Mouse (Mus musculus): ENCODE data around the gene Cym. TPM values are rescaled to one million over a fixed set of nuclear protein-coding genes. Genes with fewer than 3 reads are reported as not detected.

Gene Cym
- polyA plus RNA-seq, 1 experiment from 2014 or later = not detected

DNA sequence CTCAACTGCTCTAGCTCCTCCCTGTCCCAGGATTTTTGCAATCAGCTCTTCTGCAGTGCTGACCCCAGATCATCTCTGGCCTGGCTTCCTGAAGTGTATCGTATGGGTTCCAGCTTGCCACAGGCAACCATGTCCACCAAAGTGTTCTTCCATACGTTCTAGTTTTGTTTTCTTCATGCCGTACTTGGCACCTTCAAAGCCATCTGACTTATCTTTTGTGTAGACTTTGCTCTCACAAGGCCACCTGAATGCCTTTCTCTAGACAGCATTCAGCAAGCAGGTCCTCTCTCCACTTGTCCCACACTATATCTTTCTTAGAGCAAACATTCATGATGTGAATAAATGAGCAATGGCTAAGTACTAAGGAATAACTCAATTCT is 4.4 kb downstream of the Cym start:
- no peak overlapping the region for H3K27ac ChIP-seq (replicated peaks)
- DNase-seq (ENCODE audit: low spot score) = no peak
- no peak overlapping the region for H3K4me3 ChIP-seq
- peaks cover 19% of the 10 kb centered on the region for H3K4me1 ChIP-seq
- H3K9me3 ChIP-seq (replicated peaks) = no peaks in the 10 kb centered on the region
- no peaks in the 10 kb centered on the region for H3K27me3 ChIP-seq (ENCODE audit: low read depth, poor library complexity, severe bottlenecking)
- WGBS = 85% methylated on average over 3 of the region's 3 CpGs
- H3K36me3 ChIP-seq = no peaks in the 10 kb centered on the region

DNA sequence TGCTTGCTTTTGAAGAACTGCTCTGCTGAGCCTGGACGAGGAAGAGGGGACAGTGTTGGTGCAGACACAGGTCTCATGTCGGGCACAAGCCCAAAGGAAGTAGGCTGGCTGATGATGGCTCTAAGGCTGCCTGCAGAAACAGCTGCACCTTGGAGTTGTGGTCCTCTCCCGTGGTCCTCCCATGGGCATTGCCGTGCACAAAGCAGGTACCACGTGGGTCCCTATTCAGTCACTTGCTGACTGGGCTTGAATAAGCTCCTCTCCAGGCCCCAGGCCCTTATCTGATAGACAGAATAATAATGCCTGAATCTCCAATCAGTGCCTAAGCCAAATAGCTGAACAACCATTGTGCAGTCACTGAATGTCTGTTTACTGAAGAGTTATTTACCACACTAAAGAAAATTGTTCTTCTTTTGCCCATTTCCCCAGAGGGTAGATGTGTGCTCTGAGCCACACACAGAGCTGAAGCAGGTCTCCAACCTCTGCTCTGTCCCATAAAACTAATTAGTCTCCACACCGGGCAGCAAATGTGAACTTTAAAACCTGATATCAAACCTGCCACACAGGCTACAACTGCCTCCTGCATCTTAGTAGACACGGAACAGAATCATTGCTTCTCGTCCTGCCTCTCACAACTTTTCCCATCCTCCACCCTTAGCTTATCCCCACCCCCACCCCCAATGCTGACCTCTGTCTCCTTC is 5.0 kb downstream of the Cym start:
- 79% methylated on average over 8 of the region's 8 CpGs for WGBS
- Histone ChIP-seq H3K9me3 (replicated peaks) (no peaks in the 10 kb centered on the region), H3K27me3 (ENCODE audit: low read depth, poor library complexity, severe bottlenecking) (no peaks in the 10 kb centered on the region), H3K4me3 (no peak overlapping the region), H3K4me1 (peaks cover 19% of the 10 kb centered on the region), H3K27ac (replicated peaks) (no peak overlapping the region), H3K36me3 (no peaks in the 10 kb centered on the region)
- no peak for DNase-seq (ENCODE audit: low spot score)

GRCm38 (mm10) chr3:107214606-107215005 is 6.9 kb downstream of the Cym start:
- WGBS = 83% methylated on average over 5 of the region's 5 CpGs

DNA sequence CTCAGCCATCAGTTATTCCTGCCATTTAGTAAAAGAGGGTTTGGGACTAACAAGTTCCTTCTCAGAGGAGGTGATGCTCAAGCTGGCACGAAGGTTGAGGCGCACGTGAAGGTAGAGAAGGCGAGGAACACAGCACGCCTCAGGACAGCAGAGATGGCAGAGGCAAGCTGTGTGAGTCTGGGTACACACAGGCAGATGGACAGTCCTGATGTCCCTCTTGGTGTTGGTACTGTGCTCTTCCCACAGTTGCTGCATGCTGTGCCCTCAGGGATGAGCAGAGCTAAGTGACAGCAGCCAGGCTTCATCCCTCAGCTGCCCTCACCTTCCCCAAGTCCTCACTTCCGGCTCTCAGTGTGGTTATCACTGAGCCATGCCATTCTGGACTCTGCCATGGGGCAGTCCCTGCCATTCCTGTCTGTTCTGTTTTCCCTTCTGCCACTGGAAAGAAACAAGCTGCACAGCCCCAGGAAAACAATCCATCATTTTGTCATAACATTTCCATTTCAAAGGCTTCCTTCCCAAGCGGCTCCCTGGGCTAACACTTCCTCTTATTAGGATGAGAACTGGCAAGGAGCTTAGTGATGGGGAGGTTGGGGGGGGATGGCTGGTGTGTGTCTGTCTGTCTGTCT is 13.8 kb downstream of the Cym start:
- no peaks in the 10 kb centered on the region for H3K27me3 ChIP-seq (ENCODE audit: low read depth, poor library complexity, severe bottlenecking)
- no peak overlapping the region for H3K4me3 ChIP-seq
- H3K4me1 ChIP-seq = peaks cover 20% of the 10 kb centered on the region
- no peaks in the 10 kb centered on the region for H3K9me3 ChIP-seq (replicated peaks)
- DNase-seq (ENCODE audit: low spot score) = no peak
- H3K27ac ChIP-seq (replicated peaks) = 0 out of 2 replicates have a peak overlapping the region, but pooled peaks have one; percentile 33
- H3K36me3 ChIP-seq = no peaks in the 10 kb centered on the region
- 76% methylated on average over 7 of the region's 7 CpGs for WGBS

More at GRCm38 (mm10) chr3:107214606-107215005, 6.9 kb downstream of the Cym start:
- no peaks in the 10 kb centered on the region for H3K36me3 ChIP-seq
- peaks cover 8% of the 10 kb centered on the region; the same call in 1 of the 2 replicates for H3K4me1 ChIP-seq
- H3K27ac ChIP-seq (replicated peaks) = no peak overlapping the region
- H3K27me3 ChIP-seq (ENCODE audit: low read depth, poor library complexity, severe bottlenecking) = no peaks in the 10 kb centered on the region
- no peak overlapping the region for H3K4me3 ChIP-seq
- no peaks in the 10 kb centered on the region for H3K9me3 ChIP-seq (replicated peaks)
- DNase-seq (ENCODE audit: low spot score) = no peak

DNA sequence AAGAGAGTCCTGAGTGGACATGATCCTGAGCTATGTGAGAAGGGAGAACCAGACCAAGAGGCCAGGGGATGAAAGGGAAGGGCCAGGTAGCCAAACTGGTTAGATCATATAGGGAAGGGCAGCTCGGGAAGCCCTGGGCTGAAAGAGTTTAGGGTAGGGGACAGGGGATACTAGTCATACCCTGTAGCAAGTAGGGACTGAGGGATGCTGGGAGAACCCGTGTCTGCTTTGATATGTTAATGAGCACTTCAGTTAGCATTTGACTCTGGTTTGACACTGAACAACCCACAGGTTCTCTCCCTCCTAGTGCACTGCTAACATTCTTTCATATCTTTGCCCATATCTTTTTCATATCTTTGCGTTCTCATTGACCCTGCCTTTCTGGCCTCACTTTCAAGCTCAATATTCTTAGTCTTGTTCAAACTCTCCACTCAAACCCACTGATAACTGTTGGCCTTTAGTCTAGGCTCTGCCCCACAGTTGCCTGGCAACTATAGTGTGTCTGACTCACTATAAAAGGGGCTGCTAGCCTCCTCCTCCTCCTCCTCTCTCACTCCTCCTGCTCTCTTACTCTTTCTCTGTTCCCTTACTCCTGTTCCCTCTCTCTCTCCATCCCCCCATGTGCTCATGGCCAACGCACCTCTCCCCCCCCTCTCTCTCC is 14.9 kb downstream of the Cym start:
- Histone ChIP-seq H3K4me1 (peaks cover 24% of the 10 kb centered on the region), H3K27ac (replicated peaks) (no peak overlapping the region), H3K9me3 (replicated peaks) (no peaks in the 10 kb centered on the region), H3K36me3 (no peaks in the 10 kb centered on the region), H3K4me3 (no peak overlapping the region), H3K27me3 (ENCODE audit: low read depth, poor library complexity, severe bottlenecking) (no peaks in the 10 kb centered on the region)
- WGBS = 49% methylated on average over 4 of the region's 4 CpGs
- no peak for DNase-seq (ENCODE audit: low spot score)

- Histone ChIP-seq H3K27me3 (ENCODE audit: low read depth, poor library complexity, severe bottlenecking) (no peaks in the 10 kb centered on the region), H3K27ac (replicated peaks) (no peak overlapping the region), H3K9me3 (replicated peaks) (no peaks in the 10 kb centered on the region), H3K36me3 (no peaks in the 10 kb centered on the region), H3K4me3 (no peak overlapping the region), H3K4me1 (peaks cover 31% of the 10 kb centered on the region)
- WGBS = 15% methylated on average over 4 of the region's 4 CpGs
- peak; percentile 63 for DNase-seq (ENCODE audit: low spot score)
Measured at GRCm38 (mm10) chr3:107205994-107206393, 15.5 kb downstream of the Cym start.

DNA sequence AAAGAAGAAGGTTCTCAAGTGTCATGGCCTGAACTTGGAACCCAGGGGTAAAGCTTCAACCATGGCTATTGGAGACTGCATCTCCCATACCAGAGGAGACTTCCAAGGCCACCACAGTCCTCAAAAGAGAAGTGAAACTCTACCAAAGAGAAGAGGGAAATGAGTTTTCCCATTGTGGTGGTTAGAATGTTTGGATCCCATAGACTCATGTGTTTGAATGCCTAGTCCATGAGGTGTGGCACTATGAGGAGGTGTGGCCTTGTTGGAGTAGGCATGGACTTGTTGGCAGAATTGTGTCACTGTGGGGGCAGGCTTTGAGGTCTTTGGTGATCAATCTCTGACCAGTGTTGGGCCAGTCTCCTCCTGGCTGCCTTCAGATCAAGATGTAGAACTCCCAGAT is 16.4 kb downstream of the Cym start:
- H3K36me3 ChIP-seq = no peaks in the 10 kb centered on the region
- no peaks in the 10 kb centered on the region for H3K27me3 ChIP-seq (ENCODE audit: low read depth, poor library complexity, severe bottlenecking)
- peaks cover 31% of the 10 kb centered on the region for H3K4me1 ChIP-seq
- H3K4me3 ChIP-seq = no peak overlapping the region
- H3K9me3 ChIP-seq (replicated peaks) = no peaks in the 10 kb centered on the region
- H3K27ac ChIP-seq (replicated peaks) = no peak overlapping the region
- no peak for DNase-seq (ENCODE audit: low spot score)

DNA sequence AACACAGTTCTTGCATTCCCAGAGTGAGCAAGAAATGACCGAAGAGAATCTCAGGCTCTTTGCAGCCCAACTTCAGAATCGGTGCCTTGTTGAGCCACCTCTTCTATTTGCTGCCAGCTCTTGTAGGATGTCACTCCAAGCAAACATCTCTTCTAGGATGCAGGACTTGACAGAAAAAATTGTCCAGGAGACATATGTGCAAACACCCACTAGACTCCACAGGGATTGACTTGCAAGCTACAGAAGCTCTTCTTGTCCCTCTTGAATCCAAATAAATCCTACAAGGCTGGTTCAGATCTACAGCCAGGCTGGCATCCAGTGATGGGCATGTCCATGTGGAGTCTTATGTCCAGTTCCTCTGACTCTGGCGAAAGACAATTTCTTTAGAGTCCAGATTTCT is 17.1 kb downstream of the Cym start:
- WGBS = 85% methylated on average over 3 of the region's 3 CpGs
- Histone ChIP-seq H3K9me3 (replicated peaks) (no peaks in the 10 kb centered on the region), H3K4me3 (no peak overlapping the region), H3K4me1 (peaks cover 31% of the 10 kb centered on the region), H3K27me3 (ENCODE audit: low read depth, poor library complexity, severe bottlenecking) (no peaks in the 10 kb centered on the region), H3K27ac (replicated peaks) (no peak overlapping the region), H3K36me3 (no peaks in the 10 kb centered on the region)
- no peak for DNase-seq (ENCODE audit: low spot score)

GRCm38 (mm10) chr3:107201310-107202180 is 20.0 kb downstream of the Cym start:
- Histone ChIP-seq H3K36me3 (no peaks in the 10 kb centered on the region), H3K27ac (replicated peaks) (peak overlapping the region; percentile 56), H3K4me3 (no peak overlapping the region), H3K9me3 (replicated peaks) (no peaks in the 10 kb centered on the region), H3K4me1 (peaks cover 15% of the 10 kb centered on the region), H3K27me3 (ENCODE audit: low read depth, poor library complexity, severe bottlenecking) (no peaks in the 10 kb centered on the region)
- WGBS = 50% methylated on average over 9 of the region's 9 CpGs
- no peak for DNase-seq (ENCODE audit: low spot score)

DNA sequence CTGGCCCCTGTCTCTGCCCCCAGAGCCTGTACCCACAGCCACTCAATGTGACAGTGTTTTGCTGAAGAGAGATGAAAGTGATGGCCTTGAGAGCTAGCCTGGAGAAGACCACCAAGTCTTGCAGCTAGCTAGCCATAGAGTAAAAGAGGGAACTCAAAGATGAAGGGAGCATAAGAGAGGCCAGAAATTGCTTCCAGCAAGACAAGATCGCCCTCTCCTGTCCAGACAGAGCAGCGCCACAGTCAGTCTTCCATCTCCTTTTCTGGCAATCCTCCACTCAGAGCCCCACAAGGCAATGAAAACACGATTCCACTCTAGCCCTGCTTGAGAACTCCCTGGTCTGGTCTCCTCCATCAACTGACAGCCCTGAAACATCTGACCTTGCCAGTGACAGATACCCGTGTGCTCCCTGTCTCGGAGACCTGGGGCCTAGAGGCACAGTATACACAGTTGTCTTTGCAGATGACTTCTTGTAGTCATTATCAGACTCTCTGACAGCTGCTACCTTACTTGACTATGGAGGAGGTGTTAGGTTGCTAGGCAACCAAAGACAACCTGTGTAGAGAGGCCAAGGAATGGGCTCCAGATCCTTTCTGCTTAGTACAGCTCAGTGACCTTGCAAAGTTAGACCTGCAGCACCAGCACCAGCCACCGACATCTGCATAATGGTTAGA is 33.2 kb downstream of the Cym start:
- 47% methylated on average over 6 of the region's 6 CpGs for WGBS

GRCm38 (mm10) chr3:107187022-107187421 is 34.5 kb downstream of the Cym start:
- H3K4me1 ChIP-seq = no peaks in the 10 kb centered on the region
- H3K27ac ChIP-seq (replicated peaks) = no peak overlapping the region
- DNase-seq (ENCODE audit: low spot score) = no peak
- WGBS = 81% methylated on average over 4 of the region's 4 CpGs
- no peaks in the 10 kb centered on the region for H3K36me3 ChIP-seq
- no peak overlapping the region for H3K4me3 ChIP-seq
- no peaks in the 10 kb centered on the region for H3K27me3 ChIP-seq (ENCODE audit: low read depth, poor library complexity, severe bottlenecking)
- no peaks in the 10 kb centered on the region for H3K9me3 ChIP-seq (replicated peaks)

More for the DNA sequence above, 33.2 kb downstream of the Cym start:
- H3K9me3 ChIP-seq (replicated peaks) = no peaks in the 10 kb centered on the region
- H3K4me1 ChIP-seq = no peaks in the 10 kb centered on the region
- H3K36me3 ChIP-seq = no peaks in the 10 kb centered on the region
- H3K4me3 ChIP-seq = no peak overlapping the region
- H3K27me3 ChIP-seq (ENCODE audit: low read depth, poor library complexity, severe bottlenecking) = no peaks in the 10 kb centered on the region
- DNase-seq (ENCODE audit: low spot score) = peak; percentile 30
- H3K27ac ChIP-seq (replicated peaks) = no peak overlapping the region

DNA sequence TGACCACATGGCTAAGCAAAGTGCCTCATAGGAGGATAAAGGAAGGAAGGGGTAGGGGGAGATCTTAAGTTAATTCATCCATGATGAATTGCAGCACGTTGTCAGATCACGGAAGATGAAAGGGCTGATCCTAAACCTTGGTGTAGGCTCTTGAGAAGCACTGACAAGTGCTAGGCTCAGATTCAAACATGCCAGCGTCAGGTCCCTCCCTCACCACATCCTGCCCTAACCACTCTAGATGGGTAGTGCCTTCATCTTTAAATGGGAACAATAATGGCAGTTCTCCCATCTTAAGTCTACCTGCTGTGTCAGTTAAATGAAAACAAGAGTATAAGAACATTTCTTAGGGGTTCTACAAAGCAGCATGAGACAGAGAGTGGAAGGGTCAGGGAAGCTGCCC is 35.9 kb downstream of the Cym start:
- Histone ChIP-seq H3K27me3 (ENCODE audit: low read depth, poor library complexity, severe bottlenecking) (no peaks in the 10 kb centered on the region), H3K36me3 (no peaks in the 10 kb centered on the region), H3K4me1 (no peaks in the 10 kb centered on the region), H3K4me3 (no peak overlapping the region), H3K27ac (replicated peaks) (no peak overlapping the region), H3K9me3 (replicated peaks) (no peaks in the 10 kb centered on the region)
- 85% methylated on average over 3 of the region's 3 CpGs for WGBS
- DNase-seq (ENCODE audit: low spot score) = no peak

Measured in midbrain, embryonic 10.5 days (tissue).